Mouse (Mus musculus) kidney, postnatal 0 days (tissue): ENCODE measurements at regions not wholly inside any gene's neighbourhood (a gene's known extent, or its start where the extent isn't known, plus 50 kb on each side); places are given as distances from the start of the nearest gene placed in this dataset.
"Not testable (repeated sequence)": the region's sequence is repeated elsewhere in the genome, so short reads cannot be mapped to it uniquely, and the experiment has no call there.

Experiments used
- ATAC-seq: fragments of 200-750 bp; cut with Nextera tagmentation; replicated peaks from 2 replicates; pipeline ENCODE4 v1.8.0; 2017; ENCODE audit warnings: low read depth, moderate number of reproducible peaks, moderate TSS enrichment, moderate library complexity; ENCODE audit not compliant: low FRiP score
- DNase-seq: peaks from one replicate; pipeline ENCODE4 v3.0.0-alpha.2; 2016; ENCODE audit warnings: low spot score
- H3K27ac ChIP-seq: fragments of 300-500 bp; sonication (generic); 2 replicates; pipeline ENCODE4 v1.5.1; 2014; ENCODE audit warnings: mild to moderate bottlenecking
- H3K27me3 ChIP-seq: fragments of 300-500 bp; sonication (generic); 2 replicates; pipeline ENCODE4 v1.6.1; 2014; ENCODE audit warnings: low read length, mixed read lengths; ENCODE audit not compliant: insufficient read depth
- H3K36me3 ChIP-seq: fragments of 300-500 bp; sonication (generic); 2 replicates; pipeline ENCODE4 v1.6.1; 2014; ENCODE audit warnings: low read length, mixed read lengths; ENCODE audit not compliant: insufficient read depth
- H3K4me1 ChIP-seq: fragments of 300-500 bp; sonication (generic); replicated peaks from 2 replicates; pipeline ENCODE4 v1.6.1; 2014; ENCODE audit warnings: antibody characterized with exemption, low read length, mixed read lengths; ENCODE audit not compliant: insufficient read depth
- H3K4me2 ChIP-seq: fragments of 300-500 bp; sonication (generic); 2 replicates; pipeline ENCODE4 v1.6.1; 2014; ENCODE audit warnings: mild to moderate bottlenecking, low read length, moderate library complexity, mixed read lengths
- H3K4me3 ChIP-seq: fragments of 300-500 bp; sonication (generic); replicated peaks from 2 replicates; pipeline ENCODE4 v1.5.1; 2014; ENCODE audit warnings: low read depth, low read length
- H3K9ac ChIP-seq: fragments of 300-500 bp; sonication (generic); 2 replicates; pipeline ENCODE4 v1.6.1; 2014; ENCODE audit warnings: low read depth, low read length
- H3K9me3 ChIP-seq: fragments of 300-500 bp; sonication (generic); replicated peaks from 2 replicates; pipeline ENCODE4 v1.6.1; 2016; ENCODE audit warnings: low read length, inconsistent platforms, mixed read lengths
- CTCF ChIP-seq: IDR thresholded peaks from 2 replicates; pipeline ENCODE4 v1.5.1; 2016; ENCODE audit warnings: antibody characterized with exemption, low read depth, mild to moderate bottlenecking, moderate library complexity
- WGBS: fragments of 180-500 bp; shearing (Covaris S2); extraction: QIAGEN DNeasy Blood & Tissue Kit; methylation state at CpG from one replicate; pipeline ENCODE4 v1.1.7; 2014; 5-methylcytosine and 5-hydroxymethylcytosine counted together

- DNase-seq (no peak), ATAC-seq (no peak)
- no peak overlapping the region for H3K4me3 ChIP-seq
- no peaks in the 10 kb centered on the region for H3K27me3 ChIP-seq
- no peak overlapping the region for H3K4me2 ChIP-seq
- WGBS: 66% methylated on average over 11 of the region's 11 CpGs
- no peaks in the 10 kb centered on the region for H3K4me1 ChIP-seq
- H3K9ac ChIP-seq: no peak overlapping the region
- TF ChIP-seq CTCF: no peak
- H3K9me3 ChIP-seq: no peaks in the 10 kb centered on the region
- no peak overlapping the region; the same call in 1 of the 2 replicates for H3K27ac ChIP-seq
- no peaks in the 10 kb centered on the region for H3K36me3 ChIP-seq
These were observed 63.7 kb upstream of the Pax1 start for GRCm38 (mm10) chr2:147297876-147298498.

- H3K4me3 ChIP-seq, H3K4me1 ChIP-seq, H3K9me3 ChIP-seq, H3K27ac ChIP-seq, H3K9ac ChIP-seq, DNase-seq, H3K27me3 ChIP-seq, H3K36me3 ChIP-seq, H3K4me2 ChIP-seq, ATAC-seq: not testable (repeated sequence)
- 68% methylated on average over 2 of the region's 2 CpGs for WGBS
These were observed 66.8 kb upstream of the Pax1 start for GRCm38 (mm10) chr2:147294926-147295325.

GRCm38 (mm10) chr2:147293294-147293688 is 68.4 kb upstream of the Pax1 start:
- whole genome bisulfite sequencing: 65% methylated on average over 3 of the region's 3 CpGs
- no peak for ATAC-seq
- Histone ChIP-seq H3K27me3 (no peaks in the 10 kb centered on the region), H3K4me2 (no peak overlapping the region), H3K4me1 (no peaks in the 10 kb centered on the region), H3K9ac (no peak overlapping the region), H3K36me3 (no peaks in the 10 kb centered on the region), H3K9me3 (no peaks in the 10 kb centered on the region), H3K4me3 (no peak overlapping the region), H3K27ac (no peak overlapping the region)
- TF ChIP-seq CTCF: no peak
- no peak for DNase-seq

GRCm38 (mm10) chr2:147292387-147293293 is 69.1 kb upstream of the Pax1 start:
- Histone ChIP-seq H3K4me3 (no peak overlapping the region), H3K9ac (no peak overlapping the region), H3K4me1 (no peaks in the 10 kb centered on the region), H3K27ac (no peak overlapping the region), H3K27me3 (no peaks in the 10 kb centered on the region), H3K9me3 (no peaks in the 10 kb centered on the region), H3K4me2 (no peak overlapping the region), H3K36me3 (no peaks in the 10 kb centered on the region)
- DNase-seq: no peak
- 62% methylated on average over 11 of the region's 11 CpGs for WGBS
- TF ChIP-seq CTCF: no peak
- no peak for ATAC-seq

- TF ChIP-seq CTCF: no peak
- Histone ChIP-seq H3K9me3 (no peaks in the 10 kb centered on the region), H3K9ac (no peak overlapping the region), H3K36me3 (no peaks in the 10 kb centered on the region), H3K27ac (no peak overlapping the region), H3K27me3 (no peaks in the 10 kb centered on the region), H3K4me2 (no peak overlapping the region), H3K4me1 (no peaks in the 10 kb centered on the region), H3K4me3 (no peak overlapping the region)
- DNase-seq (no peak), ATAC-seq (no peak)
- 74% methylated on average over 3 of the region's 3 CpGs for WGBS
These were observed 78.3 kb upstream of the Pax1 start for GRCm38 (mm10) chr2:147283390-147283789.

DNA sequence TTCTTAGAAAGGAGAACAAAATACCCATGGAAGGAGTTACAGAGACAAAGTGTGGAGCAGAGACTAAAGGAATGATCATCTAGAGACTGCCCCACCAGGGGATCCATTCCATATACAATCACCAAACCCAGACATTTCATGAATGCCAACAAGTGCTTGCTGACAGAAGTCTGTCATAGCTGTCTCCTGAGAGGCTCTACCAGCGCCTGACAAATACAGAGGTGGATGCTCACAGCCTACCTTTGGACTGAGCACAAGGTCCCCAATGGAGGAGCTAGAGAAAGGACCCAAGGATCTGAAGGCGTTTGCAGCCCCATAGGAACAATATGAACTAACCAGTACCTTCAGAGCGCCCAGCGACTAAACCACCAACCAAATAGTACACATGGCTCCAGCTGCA is 83.6 kb upstream of the Nkx2-2 start:
- H3K27ac ChIP-seq: no peak overlapping the region
- H3K4me3 ChIP-seq: no peak overlapping the region
- no peak overlapping the region for H3K4me2 ChIP-seq
- no peaks in the 10 kb centered on the region for H3K9me3 ChIP-seq
- H3K9ac ChIP-seq: no peak overlapping the region
- H3K4me1 ChIP-seq: no peaks in the 10 kb centered on the region
- H3K27me3 ChIP-seq: no peaks in the 10 kb centered on the region
- no peak for TF ChIP-seq CTCF
- 81% methylated on average over 4 of the region's 4 CpGs for WGBS
- DNase-seq: no peak
- ATAC-seq: no peak
- H3K36me3 ChIP-seq: no peaks in the 10 kb centered on the region
